Mouse (Mus musculus): ENCODE measurements around the gene Nelfcd. TPM values are rescaled to one million over a fixed set of nuclear protein-coding genes. Genes with fewer than 3 reads are reported as not detected.

Nelfcd gene
- total RNA-seq, 4 experiments from 2014 or later = 18.7 to 23.3 (median 19.6) TPM

DNA sequence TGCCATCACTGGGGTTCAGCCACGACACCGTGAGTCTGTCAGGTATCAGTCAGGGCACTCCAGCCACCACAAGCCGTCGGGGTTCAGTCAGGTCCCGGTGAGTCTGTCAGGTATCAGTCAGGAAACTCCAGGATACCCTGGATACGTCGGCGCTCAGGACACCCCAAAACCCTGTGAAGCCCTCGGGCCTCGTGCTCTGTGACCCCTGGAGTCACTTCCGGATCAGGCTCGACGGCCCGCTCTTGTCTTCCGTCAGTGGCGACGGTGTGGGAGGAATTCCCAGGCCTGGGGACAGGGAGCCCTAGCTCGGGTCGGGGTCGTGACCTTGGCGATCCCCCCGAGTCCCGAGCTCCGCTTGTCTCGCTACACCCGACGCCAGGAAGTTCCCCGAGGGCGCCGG, 56.8 kb downstream of the Nelfcd start:
- no peak for DNase-seq (ENCODE audit: low spot score in 2 of 2)

DNA sequence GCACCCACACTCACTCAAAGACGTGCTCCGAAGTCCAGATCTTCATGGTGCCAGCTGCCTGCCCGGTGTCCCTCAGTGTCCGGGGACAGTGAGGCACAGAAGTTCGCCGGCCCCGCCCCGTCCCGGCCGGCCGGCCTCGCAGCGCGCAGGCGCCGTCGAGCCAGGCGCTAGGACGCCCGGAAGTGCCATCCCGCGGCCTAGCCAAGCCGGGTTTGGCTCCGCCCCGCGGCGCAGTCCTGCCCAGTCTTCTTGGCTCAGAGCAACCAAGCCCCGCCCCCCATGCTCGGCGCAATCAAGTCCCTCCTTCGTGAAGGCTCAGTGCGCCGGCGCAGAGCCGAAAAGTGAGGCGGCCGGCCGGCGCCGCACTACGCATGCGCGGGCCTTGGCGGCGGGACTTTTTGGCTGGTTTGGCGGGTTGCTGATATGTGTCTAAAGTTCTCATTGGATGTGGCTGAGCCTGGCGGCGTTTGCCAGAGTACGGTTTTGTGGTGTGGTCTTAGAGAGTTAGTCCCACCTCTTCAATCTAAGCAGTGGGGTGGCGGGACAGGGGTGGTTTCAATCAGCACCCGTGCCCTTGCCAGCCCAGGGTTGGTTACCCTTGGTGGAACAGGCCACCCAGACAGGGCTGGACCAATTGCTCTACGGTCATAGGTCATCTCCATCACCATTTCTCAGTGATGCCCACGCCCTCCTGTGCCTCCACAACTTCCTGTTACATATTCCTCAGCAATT, 57.4 kb downstream of the Nelfcd start, which contains the start of gene Prelid3b:
Gene Prelid3b, minus strand, starts transcription at position 264 of the 732 bp plus-strand sequence.
- DNase-seq (ENCODE audit: low spot score in 2 of 2) = peak; percentile 99 to 100

DNA sequence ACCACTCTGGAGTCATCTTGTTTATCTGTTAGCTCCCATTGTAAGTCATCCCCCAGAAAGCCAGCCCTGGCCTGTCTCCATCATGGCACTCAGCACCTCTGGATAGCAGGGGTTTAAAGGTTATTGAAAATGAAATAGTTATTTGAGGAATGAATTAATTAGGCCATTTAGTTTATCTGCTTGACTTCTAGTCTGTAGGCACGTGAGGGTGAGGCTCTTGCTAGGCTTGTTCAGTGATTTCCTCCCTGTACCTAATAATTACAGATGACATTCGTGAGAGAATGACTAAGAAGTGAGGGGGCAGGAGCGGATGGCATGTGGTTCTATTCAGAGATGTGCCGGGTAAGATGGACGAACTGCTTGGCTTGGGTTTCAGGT, 57.9 kb downstream of the Nelfcd start:
- DNase-seq (ENCODE audit: low spot score in 2 of 2) = no peak

Other genes starting within 250 kb of the Nelfcd start
- gene Gnas, start 131.5 kb upstream of the Nelfcd start, total RNA-seq (2022) = 1,000 to 10,000 TPM; 1,232 to 1,409 (median 1,307) TPM
- gene Gm20721, start 69.1 kb upstream of the Nelfcd start, total RNA-seq (2022) = 1 to 10 TPM; 1.0 to 2.2 (median 1.2) TPM
- 10 to 100 TPM; 22.0 to 31.2 (median 25.4) TPM for gene Ctsz, start 23.2 kb downstream of the Nelfcd start, total RNA-seq (2022)
- gene Tubb1, start 34.9 kb downstream of the Nelfcd start, total RNA-seq (2022) = not detected
- 1,000 to 10,000 TPM; 1,170 to 1,318 (median 1,227) TPM for gene Atp5e, start 48.3 kb downstream of the Nelfcd start, total RNA-seq (2022)
- 10 to 100 TPM; 42.5 to 49.9 (median 46.5) TPM for gene Prelid3b, start 57.3 kb downstream of the Nelfcd start, total RNA-seq (2022)
- under 1 TPM in 1 of 4 experiments, not detected in 3; 0.03 TPM for gene Zfp831, start 227.7 kb downstream of the Nelfcd start, total RNA-seq (2022)

Measured in gastrocnemius, adult 8-10 months (tissue).